Mouse (Mus musculus) C2C12 (cell line): ENCODE data around the gene 1700011L22Rik. TPM values are rescaled to one million over a fixed set of nuclear protein-coding genes. Genes with fewer than 3 reads are reported as not detected.

Experiments used
- H3K27me3 ChIP-seq: one replicate; pipeline ENCODE4 v1.6.1; 2011; ENCODE audit not compliant: control insufficient read depth, insufficient read depth, insufficient read length
- H3K36me3 ChIP-seq: one replicate; pipeline ENCODE4 v1.6.1; 2011; ENCODE audit not compliant: control insufficient read depth, insufficient read depth
- H3K4me3 ChIP-seq: one replicate; pipeline ENCODE4 v1.5.1; 2011; ENCODE audit warnings: mild to moderate bottlenecking, control low read depth; ENCODE audit not compliant: poor library complexity, insufficient read depth, severe bottlenecking
- H3K79me2 ChIP-seq: one replicate; pipeline ENCODE4 v1.6.1; 2011; ENCODE audit not compliant: control insufficient read depth, insufficient read depth
- H3K79me3 ChIP-seq: one replicate; pipeline ENCODE4 v1.6.1; 2011; ENCODE audit warnings: low read depth, control low read depth
- H3ac ChIP-seq: one replicate; pipeline ENCODE3; 2011; ENCODE audit warnings: low read depth; ENCODE audit not compliant: control insufficient read depth, insufficient read length
- CEBPB ChIP-seq: IDR thresholded peaks from one replicate; pipeline ENCODE4 v1.6.1; 2011; ENCODE audit warnings: low read depth, mild to moderate bottlenecking, control low read depth, moderate library complexity
- CTCF ChIP-seq: IDR thresholded peaks from one replicate; pipeline ENCODE4 v1.5.1; 2011; ENCODE audit not compliant: control insufficient read depth, insufficient read depth, insufficient read length
- FOSL1 ChIP-seq: IDR thresholded peaks from one replicate; pipeline ENCODE4 v1.8.0; 2011; ENCODE audit warnings: mild to moderate bottlenecking, low read length; ENCODE audit not compliant: poor library complexity, insufficient read depth, severe bottlenecking
- MAX ChIP-seq: IDR thresholded peaks from one replicate; pipeline ENCODE4 v1.6.1; 2011; ENCODE audit warnings: mild to moderate bottlenecking, control low read depth
- MYOD1 ChIP-seq: IDR thresholded peaks from one replicate; pipeline ENCODE4 v1.6.1; 2011; ENCODE audit warnings: low read depth; ENCODE audit not compliant: control insufficient read depth, insufficient read length
- USF1 ChIP-seq: IDR thresholded peaks from one replicate; pipeline ENCODE4 v1.6.1; 2011; ENCODE audit warnings: low read depth, mild to moderate bottlenecking, control low read depth, moderate library complexity
- polyA plus RNA-seq: library from polyadenylated mRNA; unstranded; fragments of >200 nt; fragmentation: generic; extraction: Trizol; gene quantifications from one replicate; pipeline ENCODE4 v1.2.1, GENCODE M21; 2012; ENCODE audit warnings: missing spikeins

Gene 1700011L22Rik
- polyA plus RNA-seq, 1 experiment = not detected

DNA sequence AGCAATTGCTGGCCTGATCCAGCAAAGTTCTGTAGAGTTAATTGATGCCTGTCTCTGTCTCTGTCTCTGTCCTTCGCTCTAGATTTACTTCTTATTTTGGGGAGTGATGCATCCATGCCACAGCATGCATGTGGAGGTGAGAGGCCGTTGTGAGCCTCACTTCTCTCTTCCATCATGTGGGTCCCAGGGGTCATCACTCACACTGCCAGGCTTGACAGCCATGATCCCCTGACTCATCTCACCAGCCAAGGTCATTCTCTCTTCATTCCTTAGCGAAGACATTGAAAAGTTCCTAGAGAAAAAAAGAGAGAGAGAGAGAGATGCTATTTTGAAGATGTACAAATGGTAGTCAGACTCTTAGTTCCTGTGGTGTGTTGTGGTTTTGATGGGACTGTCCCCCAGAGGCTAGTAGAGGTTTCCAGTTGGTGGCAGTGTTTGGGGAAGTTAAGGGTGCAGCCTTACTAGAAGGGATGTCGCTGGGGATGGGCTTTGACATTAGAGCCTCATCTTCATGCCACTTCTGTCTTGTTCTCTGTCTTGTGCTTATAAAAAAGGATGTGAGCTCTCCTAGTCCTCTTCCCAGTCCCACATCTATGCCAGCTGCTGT lies 87.1 kb downstream of the 1700011L22Rik start:
- H3K36me3 ChIP-seq = peaks cover 12% of the 10 kb centered on the region

More for the DNA sequence above, 87.1 kb downstream of the 1700011L22Rik start:
- Histone ChIP-seq H3K4me3 (no peak overlapping the region), H3K79me2 (no peaks in the 10 kb centered on the region), H3K79me3 (no peaks in the 10 kb centered on the region), H3ac (no peak overlapping the region), H3K27me3 (no peaks in the 10 kb centered on the region)
- TF ChIP-seq CTCF (no peak), MYOD1 (no peak), CEBPB (no peak), FOSL1 (no peak), MAX (no peak), USF1 (no peak)

Other genes with a start within 250 kb of the 1700011L22Rik start
- 7.6 TPM for gene Zfp827, start 220.1 kb downstream of the 1700011L22Rik start, polyA plus RNA-seq
- 4.1 TPM for gene Mmaa, start 46.4 kb upstream of the 1700011L22Rik start, polyA plus RNA-seq
- gene Smad1, start 150.9 kb upstream of the 1700011L22Rik start, polyA plus RNA-seq = 11.2 TPM